Mouse (Mus musculus) testis, adult 2 months (tissue): ENCODE data around the gene 4930568D16Rik. TPM values are rescaled to one million over a fixed set of nuclear protein-coding genes. Genes with fewer than 3 reads are reported as not detected.

Experiments used
- H3K27ac ChIP-seq: fragments of 200-500 bp; 2 replicates; pipeline ENCODE4 v1.5.1; 2012; ENCODE audit warnings: low read depth, low read length; ENCODE audit not compliant: control insufficient read depth, insufficient read depth
- H3K27me3 ChIP-seq: fragments of 200-500 bp; 2 replicates; pipeline ENCODE4 v1.6.1; 2012; ENCODE audit warnings: mild to moderate bottlenecking, low read length, moderate library complexity; ENCODE audit not compliant: control insufficient read depth, insufficient read depth
- H3K36me3 ChIP-seq: fragments of 200-500 bp; 2 replicates; pipeline ENCODE4 v1.6.1; 2012; ENCODE audit warnings: mild to moderate bottlenecking, low read length; ENCODE audit not compliant: control insufficient read depth, insufficient read depth
- H3K4me1 ChIP-seq: fragments of 200-500 bp; 2 replicates; pipeline ENCODE4 v1.6.1; 2012; ENCODE audit warnings: low read length; ENCODE audit not compliant: control insufficient read depth, insufficient read depth
- H3K4me3 ChIP-seq: fragments of 200-500 bp; 2 replicates; pipeline ENCODE4 v1.5.1; 2012; ENCODE audit warnings: low read depth, mild to moderate bottlenecking, low read length, moderate library complexity, mixed read lengths; ENCODE audit not compliant: control insufficient read depth
- CTCF ChIP-seq: fragments of 200-500 bp; IDR thresholded peaks from 2 replicates; pipeline ENCODE4 v1.5.1; 2012; ENCODE audit warnings: low read depth, mild to moderate bottlenecking, inconsistent platforms, low read length, moderate library complexity; ENCODE audit not compliant: control insufficient read depth, insufficient read depth, insufficient replicate concordance
- POLR2A ChIP-seq: fragments of 200-500 bp; IDR thresholded peaks from 2 replicates; pipeline ENCODE4 v1.6.1; 2012; ENCODE audit warnings: low read depth, mild to moderate bottlenecking, inconsistent platforms, low read length, moderate library complexity; ENCODE audit not compliant: control insufficient read depth
- polyA plus RNA-seq: library from polyadenylated mRNA; depleted of rRNA; stranded (reverse); fragments of >200 nt; gene quantifications from 2 replicates; pipeline ENCODE4 v1.2.3, GENCODE M21; 2012

The 4930568D16Rik gene
- polyA plus RNA-seq, 1 experiment = 7.1 TPM

GRCm38 (mm10) chr2:35349184-35349583 is 18.3 kb downstream of the 4930568D16Rik start:
- no peak for TF ChIP-seq POLR2A
- no peak for TF ChIP-seq CTCF
- no peaks in the 10 kb centered on the region for H3K27me3 ChIP-seq
- no peaks in the 10 kb centered on the region for H3K36me3 ChIP-seq
- no peak overlapping the region for H3K4me3 ChIP-seq
- H3K4me1 ChIP-seq = peaks cover 2% of the 10 kb centered on the region
- no peak overlapping the region for H3K27ac ChIP-seq

- Histone ChIP-seq H3K27ac (no peak overlapping the region), H3K4me1 (peaks cover 2% of the 10 kb centered on the region), H3K27me3 (no peaks in the 10 kb centered on the region), H3K36me3 (no peaks in the 10 kb centered on the region), H3K4me3 (no peak overlapping the region)
- TF ChIP-seq CTCF = no peak
- no peak for TF ChIP-seq POLR2A
Observed at GRCm38 (mm10) chr2:35345984-35346383, 21.5 kb downstream of the 4930568D16Rik start.

DNA sequence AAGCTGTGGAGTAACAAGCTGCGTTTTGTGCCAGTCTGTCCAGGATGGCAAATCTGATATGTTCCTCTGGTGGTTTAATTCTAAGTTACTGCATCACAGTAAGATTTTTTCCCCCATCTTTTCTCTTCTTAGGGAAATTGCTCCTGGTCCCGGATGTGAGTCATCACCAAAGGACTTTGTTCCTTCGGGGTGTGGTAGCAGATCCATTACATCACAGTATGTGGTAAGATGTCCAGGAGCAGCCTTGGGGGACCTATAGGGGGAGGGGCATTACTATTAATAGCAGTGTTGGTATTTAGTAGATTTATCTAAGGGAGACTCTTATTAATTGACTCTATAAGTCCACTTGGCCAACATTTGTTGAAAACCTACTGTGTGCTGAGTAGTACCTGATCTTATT is 24.9 kb downstream of the 4930568D16Rik start:
- Histone ChIP-seq H3K4me3 (no peak overlapping the region), H3K36me3 (no peaks in the 10 kb centered on the region), H3K27ac (no peak overlapping the region), H3K4me1 (peaks cover 3% of the 10 kb centered on the region), H3K27me3 (no peaks in the 10 kb centered on the region)
- no peak for TF ChIP-seq CTCF
- TF ChIP-seq POLR2A = no peak

GRCm38 (mm10) chr2:35338707-35339106 is 28.8 kb downstream of the 4930568D16Rik start:
- H3K27ac ChIP-seq = no peak overlapping the region
- TF ChIP-seq CTCF = no peak
- TF ChIP-seq POLR2A = no peak
- H3K27me3 ChIP-seq = no peaks in the 10 kb centered on the region
- H3K4me1 ChIP-seq = peaks cover 10% of the 10 kb centered on the region
- H3K4me3 ChIP-seq = no peak overlapping the region
- H3K36me3 ChIP-seq = no peaks in the 10 kb centered on the region

DNA sequence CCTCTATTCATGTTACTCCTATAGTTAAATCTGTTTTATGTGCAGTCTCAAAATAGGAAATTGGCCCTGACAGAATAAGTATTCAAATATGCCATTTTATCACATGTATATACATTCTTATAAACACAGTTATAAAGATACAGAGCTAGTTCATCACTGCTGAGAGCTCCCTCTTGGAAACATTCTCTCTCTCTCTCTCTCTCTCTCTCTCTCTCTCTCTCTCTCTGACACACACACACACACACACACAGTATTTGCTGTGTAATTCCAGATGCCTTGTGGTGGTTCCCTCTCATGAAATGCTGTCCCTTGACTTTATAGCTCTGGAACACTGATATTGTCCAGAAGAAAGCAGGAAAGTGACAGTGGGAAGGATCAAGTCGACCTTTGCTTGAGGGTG is 29.5 kb downstream of the 4930568D16Rik start:
- TF ChIP-seq CTCF (no peak), POLR2A (no peak)
- Histone ChIP-seq H3K4me1 (peaks cover 10% of the 10 kb centered on the region), H3K27me3 (no peaks in the 10 kb centered on the region), H3K27ac (no peak overlapping the region), H3K4me3 (no peak overlapping the region), H3K36me3 (no peaks in the 10 kb centered on the region)

GRCm38 (mm10) chr2:35337419-35337818 is 30.1 kb downstream of the 4930568D16Rik start:
- no peak for TF ChIP-seq POLR2A
- no peak for TF ChIP-seq CTCF
- Histone ChIP-seq H3K27me3 (no peaks in the 10 kb centered on the region), H3K4me3 (peak overlapping the region; percentile 98), H3K4me1 (peaks cover 10% of the 10 kb centered on the region), H3K27ac (peak overlapping the region; percentile 94), H3K36me3 (no peaks in the 10 kb centered on the region)

- peak within 1 kb of the TSS; percentile 97 for H3K27ac ChIP-seq
- H3K4me3 ChIP-seq = peak within 1 kb of the TSS; percentile 98
- peak; percentile 81 for TF ChIP-seq POLR2A
- TF ChIP-seq CTCF = no peak
- H3K4me1 ChIP-seq = peaks cover 10% of the 10 kb centered on the region
- H3K27me3 ChIP-seq = no peaks in the 10 kb centered on the region
- H3K36me3 ChIP-seq = no peaks in the 10 kb centered on the region
Observed at GRCm38 (mm10) chr2:35336388-35337280, 30.9 kb downstream of the 4930568D16Rik start, which contains the start of gene Stom. Gene Stom, minus strand, starts transcription at chr2:35336976.

- H3K4me3 ChIP-seq = no peak overlapping the region
- peaks cover 10% of the 10 kb centered on the region for H3K4me1 ChIP-seq
- H3K27ac ChIP-seq = no peak overlapping the region
- no peaks in the 10 kb centered on the region for H3K36me3 ChIP-seq
- no peaks in the 10 kb centered on the region for H3K27me3 ChIP-seq
- no peak for TF ChIP-seq POLR2A
Observed at GRCm38 (mm10) chr2:35335620-35336019, 31.9 kb downstream of the 4930568D16Rik start.
